Mouse (Mus musculus): ENCODE measurements around the gene Atp4a.

GRCm38 (mm10) chr7:30671480-30671879 is 40.5 kb upstream of the Atp4a start, which contains the start of gene Pmis2:
- TF ChIP-seq CTCF (IDR thresholded peaks at IDR 0.05; ENCODE audit: extremely low read depth, insufficient read depth, insufficient read length, insufficient replicate concordance) (no peak), POLR2A (IDR thresholded peaks at IDR 0.05; ENCODE audit: low read depth, low read length) (no peak)
